Mouse (Mus musculus): ENCODE results near the gene Lin37. TPM values are rescaled to one million over a fixed set of nuclear protein-coding genes. Genes with fewer than 3 reads are reported as not detected.

The Lin37 gene
- polyA plus RNA-seq, 1 experiment from 2014 or later = 55.0 TPM

- Histone ChIP-seq H3K4me2 (no peak overlapping the region), H3K9ac (no peak overlapping the region), H3K9me3 (no peaks in the 10 kb centered on the region), H3K4me1 (no peaks in the 10 kb centered on the region), H3K27ac (no peak overlapping the region), H3K36me3 (peaks cover 15% of the 10 kb centered on the region; the same call in 1 of the 2 replicates), H3K4me3 (replicated peaks) (no peak overlapping the region), H3K27me3 (replicated peaks) (no peaks in the 10 kb centered on the region)
- WGBS = 81% methylated on average over 4 of the region's 4 CpGs
- ATAC-seq (ENCODE audit: insufficient read depth, low FRiP score, low read depth) = no peak
Observed at GRCm38 (mm10) chr7:30520396-30520795, 39.2 kb downstream of the Lin37 start.

GRCm38 (mm10) chr7:30518325-30518724 is 41.3 kb downstream of the Lin37 start:
- Histone ChIP-seq H3K4me2 (no peak overlapping the region), H3K4me1 (no peaks in the 10 kb centered on the region), H3K27me3 (replicated peaks) (no peaks in the 10 kb centered on the region), H3K9ac (no peak overlapping the region), H3K4me3 (replicated peaks) (no peak overlapping the region), H3K27ac (no peak overlapping the region), H3K36me3 (0 out of 2 replicates have a peak, but pooled peaks cover under 1% of the 10 kb centered on the region), H3K9me3 (no peaks in the 10 kb centered on the region)
- no peak for ATAC-seq (ENCODE audit: insufficient read depth, low FRiP score, low read depth)
- WGBS = 34% methylated on average over 8 of the region's 8 CpGs

- Histone ChIP-seq H3K36me3 (no peaks in the 10 kb centered on the region), H3K4me2 (no peak overlapping the region), H3K27ac (no peak overlapping the region), H3K4me1 (no peaks in the 10 kb centered on the region), H3K9ac (no peak overlapping the region), H3K27me3 (replicated peaks) (no peaks in the 10 kb centered on the region), H3K9me3 (no peaks in the 10 kb centered on the region), H3K4me3 (replicated peaks) (no peak overlapping the region)
- WGBS = 56% methylated on average over 24 of the region's 24 CpGs
- no peak for ATAC-seq (ENCODE audit: insufficient read depth, low FRiP score, low read depth)
Observed at GRCm38 (mm10) chr7:30515003-30515760, 44.5 kb downstream of the Lin37 start.

- 62% methylated on average over 4 of the region's 4 CpGs for WGBS
- no peak overlapping the region for H3K27ac ChIP-seq
- no peak overlapping the region for H3K9ac ChIP-seq
- no peak overlapping the region for H3K4me2 ChIP-seq
- no peak overlapping the region for H3K4me3 ChIP-seq (replicated peaks)
- H3K27me3 ChIP-seq (replicated peaks) = no peaks in the 10 kb centered on the region
- H3K4me1 ChIP-seq = no peaks in the 10 kb centered on the region
- H3K36me3 ChIP-seq = no peaks in the 10 kb centered on the region
- ATAC-seq (ENCODE audit: insufficient read depth, low FRiP score, low read depth) = no peak
- no peaks in the 10 kb centered on the region for H3K9me3 ChIP-seq
Observed at GRCm38 (mm10) chr7:30508061-30508460, 51.6 kb downstream of the Lin37 start.

Small RNA genes within 50 kb of the gene (microRNA-seq; reads per million reads assigned to microRNA genes)
- gene Gm38670 = 0.97 reads per million
- gene Mir3569 = not detected

Other genes starting within 250 kb of the Lin37 start
- 65.2 and 73.8 TPM in 2 replicates for gene Syne4, start 245.0 kb downstream of the Lin37 start, polyA plus RNA-seq (2015; fragmentation: Nextera tagmentation; extraction: Ambion mirVana)
- 2.4 and 2.6 TPM in 2 replicates for gene E130208F15Rik, start 238.1 kb downstream of the Lin37 start, polyA plus RNA-seq (2015; fragmentation: Nextera tagmentation; extraction: Ambion mirVana)
- 14.3 and 16.1 TPM in 2 replicates for gene Sdhaf1, start 235.9 kb downstream of the Lin37 start, polyA plus RNA-seq (2015; fragmentation: Nextera tagmentation; extraction: Ambion mirVana)
- 4.9 and 5.6 TPM in 2 replicates for gene Lrfn3, start 197.1 kb downstream of the Lin37 start, polyA plus RNA-seq (2015; fragmentation: Nextera tagmentation; extraction: Ambion mirVana)
- 71.6 and 84.5 TPM in 2 replicates for gene Tyrobp, start 146.1 kb downstream of the Lin37 start, polyA plus RNA-seq (2015; fragmentation: Nextera tagmentation; extraction: Ambion mirVana)
- gene Hcst, start 140.0 kb downstream of the Lin37 start, polyA plus RNA-seq (2015; fragmentation: Nextera tagmentation; extraction: Ambion mirVana) = 1.4 and 2.0 TPM in 2 replicates
- 2.5 and 2.6 TPM in 2 replicates for gene Nfkbid, start 138.1 kb downstream of the Lin37 start, polyA plus RNA-seq (2015; fragmentation: Nextera tagmentation; extraction: Ambion mirVana)
- 38.6 and 46.5 TPM in 2 replicates for gene Aplp1, start 114.3 kb downstream of the Lin37 start, polyA plus RNA-seq (2015; fragmentation: Nextera tagmentation; extraction: Ambion mirVana)
- gene Kirrel2, start 102.1 kb downstream of the Lin37 start, polyA plus RNA-seq (2015; fragmentation: Nextera tagmentation; extraction: Ambion mirVana) = 4.7 and 6.0 TPM in 2 replicates
- 3.7 and 5.7 TPM in 2 replicates for gene Nphs1, start 101.5 kb downstream of the Lin37 start, polyA plus RNA-seq (2015; fragmentation: Nextera tagmentation; extraction: Ambion mirVana)
- gene Prodh2, start 66.2 kb downstream of the Lin37 start, polyA plus RNA-seq (2015; fragmentation: Nextera tagmentation; extraction: Ambion mirVana) = 3.8 and 5.0 TPM in 2 replicates
- gene Arhgap33, start 24.8 kb downstream of the Lin37 start, polyA plus RNA-seq (2015; fragmentation: Nextera tagmentation; extraction: Ambion mirVana) = 7.3 and 8.7 TPM in 2 replicates
- 49.6 and 51.0 TPM in 2 replicates for gene Hspb6, start 7.7 kb downstream of the Lin37 start, polyA plus RNA-seq (2015; fragmentation: Nextera tagmentation; extraction: Ambion mirVana)
- 11.1 and 13.5 TPM in 2 replicates for gene Proser3, start 7.5 kb downstream of the Lin37 start, polyA plus RNA-seq (2015; fragmentation: Nextera tagmentation; extraction: Ambion mirVana)
- gene U2af1l4, start 3.5 kb upstream of the Lin37 start, polyA plus RNA-seq (2015; fragmentation: Nextera tagmentation; extraction: Ambion mirVana) = 82.5 and 85.7 TPM in 2 replicates
- 11.1 and 11.5 TPM in 2 replicates for gene Gm49396, start 3.5 kb upstream of the Lin37 start, polyA plus RNA-seq (2015; fragmentation: Nextera tagmentation; extraction: Ambion mirVana)
- 135 and 138 TPM in 2 replicates for gene Psenen, start 3.8 kb upstream of the Lin37 start, polyA plus RNA-seq (2015; fragmentation: Nextera tagmentation; extraction: Ambion mirVana)
- gene Igflr1, start 5.6 kb upstream of the Lin37 start, polyA plus RNA-seq (2015; fragmentation: Nextera tagmentation; extraction: Ambion mirVana) = 2.2 and 3.5 TPM in 2 replicates
- 7.6 and 8.4 TPM in 2 replicates for gene Kmt2b, start 28.9 kb upstream of the Lin37 start, polyA plus RNA-seq (2015; fragmentation: Nextera tagmentation; extraction: Ambion mirVana)
- 0.81 and 0.90 TPM in 2 replicates for gene Zbtb32, start 39.1 kb upstream of the Lin37 start, polyA plus RNA-seq (2015; fragmentation: Nextera tagmentation; extraction: Ambion mirVana)
- 6.8 and 7.4 TPM in 2 replicates for gene Upk1a, start 53.0 kb upstream of the Lin37 start, polyA plus RNA-seq (2015; fragmentation: Nextera tagmentation; extraction: Ambion mirVana)
- 994 and 1,014 TPM in 2 replicates for gene Cox6b1, start 66.3 kb upstream of the Lin37 start, polyA plus RNA-seq (2015; fragmentation: Nextera tagmentation; extraction: Ambion mirVana)
- not detected in 2 replicates for gene Etv2, start 76.0 kb upstream of the Lin37 start, polyA plus RNA-seq (2015; fragmentation: Nextera tagmentation; extraction: Ambion mirVana)
- gene Rbm42, start 90.5 kb upstream of the Lin37 start, polyA plus RNA-seq (2015; fragmentation: Nextera tagmentation; extraction: Ambion mirVana) = 110 and 111 TPM in 2 replicates
- gene Haus5, start 105.2 kb upstream of the Lin37 start, polyA plus RNA-seq (2015; fragmentation: Nextera tagmentation; extraction: Ambion mirVana) = 39.1 and 47.7 TPM in 2 replicates
- gene Pmis2, start 111.8 kb upstream of the Lin37 start, polyA plus RNA-seq (2015; fragmentation: Nextera tagmentation; extraction: Ambion mirVana) = not detected in 2 replicates
- gene 2200002J24Rik, start 139.1 kb upstream of the Lin37 start, polyA plus RNA-seq (2015; fragmentation: Nextera tagmentation; extraction: Ambion mirVana) = 4.2 and 6.6 TPM in 2 replicates
- 4.9 and 9.2 TPM in 2 replicates for gene Atp4a, start 152.4 kb upstream of the Lin37 start, polyA plus RNA-seq (2015; fragmentation: Nextera tagmentation; extraction: Ambion mirVana)
- gene Tmem147, start 169.7 kb upstream of the Lin37 start, polyA plus RNA-seq (2015; fragmentation: Nextera tagmentation; extraction: Ambion mirVana) = 227 and 239 TPM in 2 replicates
- gene Gapdhs, start 183.8 kb upstream of the Lin37 start, polyA plus RNA-seq (2015; fragmentation: Nextera tagmentation; extraction: Ambion mirVana) = 0.50 and 0.73 TPM in 2 replicates
- 8.4 and 17.9 TPM in 2 replicates for gene Sbsn, start 191.6 kb upstream of the Lin37 start, polyA plus RNA-seq (2015; fragmentation: Nextera tagmentation; extraction: Ambion mirVana)
- 70.8 and 142 TPM in 2 replicates for gene Dmkn, start 203.9 kb upstream of the Lin37 start, polyA plus RNA-seq (2015; fragmentation: Nextera tagmentation; extraction: Ambion mirVana)
- gene Krtdap, start 228.1 kb upstream of the Lin37 start, polyA plus RNA-seq (2015; fragmentation: Nextera tagmentation; extraction: Ambion mirVana) = 96.1 and 227 TPM in 2 replicates

Measured in stomach, embryonic 15.5 days (tissue).